Mouse (Mus musculus) frontal cortex, postnatal 36 days (tissue): Measurements from ENCODE around the gene Col25a1.

Experiments used
- DNase-seq, 2 experiments: peaks; one replicate each; pipeline ENCODE4 v3.0.0; 2022; ENCODE audit warnings: low spot score in 2 of 2

The Col25a1 gene

GRCm38 (mm10) chr3:130449864-130450263 lies 318.6 kb downstream of the Col25a1 start:
- DNase-seq, result no peak

DNA sequence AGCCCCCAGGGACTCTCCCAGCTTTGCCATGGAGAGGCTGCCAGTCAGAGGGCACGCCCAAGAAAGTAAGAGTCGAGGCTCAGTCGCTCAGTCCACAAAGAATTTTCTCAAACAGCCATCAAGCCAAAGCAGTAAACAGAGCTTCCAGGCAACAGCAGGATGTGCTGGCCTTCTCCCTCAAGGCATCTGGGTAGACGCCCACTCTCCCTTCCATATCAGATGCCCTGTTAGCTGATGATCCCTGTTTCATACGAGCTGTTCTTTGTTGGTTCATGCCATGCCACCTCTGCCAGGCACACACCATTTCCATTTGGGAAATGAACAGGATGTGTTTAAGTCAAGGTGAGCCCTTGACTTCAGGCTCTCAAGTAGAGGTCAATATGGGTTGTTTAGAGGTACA lies 334.1 kb downstream of the Col25a1 start:
- DNase-seq, result no peak

DNA sequence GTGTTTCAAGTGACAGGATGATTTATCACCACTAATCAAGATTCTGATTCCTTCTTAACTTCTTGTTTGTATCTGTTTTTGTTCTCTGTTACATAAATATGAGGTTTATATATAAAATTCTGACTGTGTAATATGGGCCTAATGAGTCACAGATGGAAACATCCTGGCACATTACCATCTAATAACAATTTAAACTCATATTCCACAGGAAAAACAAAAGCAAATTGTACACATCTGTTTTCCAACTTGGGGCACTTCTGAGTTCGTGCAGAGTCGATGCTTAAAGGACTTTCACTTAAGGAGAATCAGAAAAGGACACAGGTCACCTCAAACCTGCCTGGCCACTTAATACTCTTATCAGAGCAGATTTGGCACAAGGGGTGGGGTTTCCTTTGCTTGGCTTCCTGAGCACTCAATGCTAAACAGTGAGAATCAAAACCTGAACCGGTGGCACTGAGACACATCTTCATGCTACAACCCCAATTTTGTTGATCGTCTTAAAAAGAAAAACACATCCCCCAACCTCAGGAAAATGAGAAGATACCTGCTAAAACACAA lies 342.0 kb downstream of the Col25a1 start:
- DNase-seq, result no peak

DNA sequence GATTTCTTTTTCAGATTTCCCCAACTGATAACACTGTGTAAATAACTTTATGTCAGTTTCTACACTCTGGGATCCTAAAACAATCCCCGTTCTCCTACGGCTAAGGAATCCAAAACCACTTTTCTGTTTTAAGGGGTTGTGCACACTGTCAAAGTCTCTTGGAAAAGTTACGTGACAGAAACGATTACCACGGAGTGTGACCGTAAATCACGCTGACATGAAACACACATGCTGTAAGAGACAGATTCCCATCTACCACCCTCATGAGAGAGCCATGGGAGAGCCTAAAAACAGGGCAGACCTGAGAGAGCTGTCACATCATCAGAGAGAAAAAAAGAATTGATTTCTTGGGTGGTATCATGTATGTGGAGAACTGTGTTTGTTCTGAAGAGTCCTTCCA lies 342.7 kb downstream of the Col25a1 start:
- no peak for DNase-seq

- DNase-seq, result no peak
These were observed 351.2 kb downstream of the Col25a1 start for GRCm38 (mm10) chr3:130482513-130482912.

GRCm38 (mm10) chr3:130488839-130489238 lies 357.5 kb downstream of the Col25a1 start:
- DNase-seq, result no peak

- no peak for DNase-seq
These were observed 362.9 kb downstream of the Col25a1 start for GRCm38 (mm10) chr3:130494192-130494591.

DNA sequence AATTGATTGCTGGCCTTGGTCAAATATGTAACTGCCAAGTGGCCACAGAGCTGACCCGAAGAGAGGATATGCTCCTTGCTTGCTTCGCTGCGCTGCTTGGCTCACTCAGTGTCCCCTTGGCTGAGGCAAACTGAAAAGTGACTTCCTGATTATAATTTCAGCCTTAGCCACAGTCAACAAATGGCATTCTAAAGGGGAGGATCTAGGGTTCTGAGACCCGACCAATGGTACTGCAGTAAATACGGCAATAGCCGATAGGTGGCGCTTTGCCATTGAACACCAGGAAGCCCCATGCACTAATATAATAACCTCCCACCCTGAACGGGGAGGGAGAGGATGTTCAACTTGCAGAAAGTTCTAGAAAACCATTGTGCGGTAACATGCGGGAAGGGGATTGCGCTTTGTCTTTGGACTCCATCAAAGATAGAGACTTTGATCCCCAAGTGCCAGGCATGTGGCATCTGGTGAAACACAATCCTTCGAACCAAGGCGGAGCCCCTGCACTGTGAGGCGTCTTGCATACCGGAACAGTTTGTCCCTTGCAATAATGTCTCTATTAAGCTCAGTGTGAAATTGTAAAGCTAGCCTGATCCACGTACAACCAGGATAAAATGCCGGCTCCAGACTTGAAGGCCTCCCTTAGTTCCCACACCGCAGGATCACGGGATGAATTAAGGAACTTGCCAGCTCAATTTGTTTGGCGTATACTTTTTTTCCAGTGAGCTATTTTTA lies 363.5 kb downstream of the Col25a1 start:
- DNase-seq, result no peak

- DNase-seq, result no peak
These were observed 365.7 kb downstream of the Col25a1 start for GRCm38 (mm10) chr3:130497036-130497435.

- DNase-seq, result no peak
These were observed 370.4 kb downstream of the Col25a1 start for GRCm38 (mm10) chr3:130501713-130502112.

DNA sequence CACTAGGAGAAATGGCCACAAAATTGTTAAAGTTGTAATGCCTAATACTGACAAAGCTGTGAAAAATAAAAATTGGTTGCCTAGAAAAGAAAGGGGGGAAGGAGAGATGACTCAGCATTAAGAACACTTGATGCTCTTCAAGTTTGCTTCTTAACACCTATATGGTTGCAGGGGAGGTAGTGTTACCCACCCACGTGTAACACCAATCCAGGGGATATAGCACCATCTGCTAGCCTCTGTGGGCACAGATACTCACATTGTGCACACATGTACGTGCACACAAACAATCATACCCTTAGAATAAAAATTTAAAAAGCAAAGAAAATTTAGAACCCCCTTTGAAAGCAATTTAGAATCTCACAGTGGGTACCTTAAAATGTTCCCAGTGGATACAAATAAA lies 377.0 kb downstream of the Col25a1 start:
- peak; percentile 26 to 53 for DNase-seq

- DNase-seq, result no peak
These were observed 387.2 kb downstream of the Col25a1 start for GRCm38 (mm10) chr3:130518457-130518879.

- DNase-seq, result no peak
These were observed 390.7 kb downstream of the Col25a1 start for GRCm38 (mm10) chr3:130521834-130522476.

DNA sequence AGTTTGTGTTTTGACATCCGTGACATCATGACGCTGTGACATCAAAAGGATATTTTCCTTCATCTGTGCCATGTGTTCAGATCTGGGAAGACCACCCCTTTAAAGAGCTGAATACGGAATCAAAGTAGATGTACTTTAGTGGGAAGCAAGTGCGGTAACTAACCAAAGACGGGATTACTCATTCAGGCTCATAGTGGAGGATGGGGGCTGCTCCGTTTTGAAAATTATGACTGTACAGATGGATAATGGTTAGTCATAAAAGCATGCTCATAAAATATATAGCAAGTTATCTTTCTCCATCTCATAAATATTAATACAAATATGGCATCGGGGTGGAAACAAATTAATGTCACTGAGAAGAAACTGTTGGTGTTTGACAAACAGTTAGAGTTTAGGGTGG lies 391.7 kb downstream of the Col25a1 start:
- no peak for DNase-seq

DNA sequence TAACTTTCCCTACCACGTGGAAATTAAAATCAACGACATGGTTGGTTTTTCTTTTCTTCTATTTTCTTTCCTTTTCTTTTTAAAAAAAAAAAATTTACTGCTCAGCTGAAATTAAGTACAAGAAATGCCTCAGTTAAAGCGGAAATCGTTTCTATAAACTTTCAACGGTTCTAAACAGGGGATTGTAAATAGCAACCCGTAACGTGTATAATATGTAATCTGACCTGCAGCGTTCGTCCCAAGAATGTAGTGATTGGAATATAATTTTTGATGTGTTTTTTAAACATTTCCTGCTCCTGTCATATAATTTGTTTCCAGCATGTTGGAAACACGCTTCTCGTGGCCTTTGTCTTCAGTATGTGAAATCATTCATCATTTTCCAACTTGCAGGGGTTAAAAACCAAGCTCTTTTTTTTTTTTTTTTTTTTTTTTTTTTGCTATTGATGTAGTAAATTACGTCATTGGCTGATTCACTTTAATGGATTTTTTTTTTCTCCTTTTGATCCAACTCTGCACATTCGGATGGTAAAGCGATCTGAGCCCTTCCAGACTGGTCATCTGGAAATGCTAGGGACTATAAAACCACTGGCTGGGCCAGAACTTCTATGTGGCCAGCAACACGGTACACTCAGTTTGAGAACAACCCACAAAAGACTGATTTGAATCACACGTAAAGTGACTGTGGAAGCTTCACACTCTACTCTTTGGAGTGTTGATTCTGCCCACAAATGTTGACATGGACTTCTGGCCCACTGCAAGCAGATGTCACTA lies 393.3 kb downstream of the Col25a1 start:
- DNase-seq, result no peak

DNA sequence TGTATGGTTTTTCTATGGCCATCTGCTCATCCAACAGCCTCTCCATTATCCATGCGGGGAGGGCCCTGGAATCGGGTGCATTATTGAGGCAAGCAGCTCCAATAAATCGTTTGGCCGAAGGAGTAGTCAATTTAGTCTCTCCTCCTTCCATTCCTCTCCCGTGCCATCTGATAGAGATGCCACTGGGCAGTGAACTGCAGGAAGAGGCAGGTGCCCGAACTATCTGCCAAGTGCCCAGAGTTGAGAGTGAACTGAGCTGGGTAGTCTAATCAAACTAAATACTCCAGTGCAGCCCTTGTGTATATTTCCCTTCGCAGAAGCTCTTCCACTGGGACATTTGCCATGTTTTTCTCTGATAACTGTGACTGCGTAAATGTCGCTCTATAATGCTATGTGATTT lies 403.7 kb downstream of the Col25a1 start:
- no peak for DNase-seq

DNA sequence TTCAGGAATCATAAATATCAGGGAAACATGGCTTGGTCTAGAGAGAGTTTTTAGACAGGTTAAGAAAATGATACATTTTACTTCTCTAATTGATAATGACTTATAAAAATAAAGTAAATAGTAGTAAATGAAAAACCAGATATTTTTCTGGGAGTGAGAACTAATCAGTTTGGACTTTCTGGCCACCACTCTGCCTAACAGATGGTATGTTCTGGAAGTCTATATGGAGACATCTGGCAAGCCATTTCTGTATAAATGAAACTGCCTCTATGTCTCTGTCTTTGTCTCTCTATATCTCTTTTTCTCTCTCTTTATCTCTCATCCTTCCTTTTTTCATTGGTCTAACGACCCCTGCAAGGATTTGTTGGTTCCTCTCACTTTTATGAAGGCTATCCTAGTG lies 410.2 kb downstream of the Col25a1 start:
- no peak for DNase-seq

GRCm38 (mm10) chr3:130545995-130546394 lies 414.7 kb downstream of the Col25a1 start:
- no peak for DNase-seq

DNA sequence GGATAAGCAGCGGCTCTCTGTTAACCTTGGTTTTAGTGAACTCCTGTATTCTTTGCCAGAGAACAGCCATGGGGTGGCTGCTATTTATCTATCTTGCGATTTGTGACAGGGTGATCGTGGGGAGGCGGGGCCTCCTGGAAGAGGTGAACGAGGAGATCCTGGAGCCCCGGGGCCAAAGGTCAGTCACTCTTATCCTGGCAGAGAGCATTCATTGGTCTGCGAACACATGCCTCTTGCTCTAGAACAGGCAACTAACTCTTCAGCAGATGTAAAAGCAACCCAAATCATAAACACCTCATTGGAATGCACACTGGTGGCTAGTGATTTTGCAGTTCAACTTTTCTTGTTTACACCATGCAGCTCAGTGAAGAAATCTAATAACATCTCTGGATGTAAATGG lies 417.8 kb downstream of the Col25a1 start:
- DNase-seq, result no peak

- DNase-seq, result no peak
These were observed 425.0 kb downstream of the Col25a1 start for GRCm38 (mm10) chr3:130556263-130556662.

GRCm38 (mm10) chr3:130565586-130565985 lies 434.3 kb downstream of the Col25a1 start:
- no peak for DNase-seq

DNA sequence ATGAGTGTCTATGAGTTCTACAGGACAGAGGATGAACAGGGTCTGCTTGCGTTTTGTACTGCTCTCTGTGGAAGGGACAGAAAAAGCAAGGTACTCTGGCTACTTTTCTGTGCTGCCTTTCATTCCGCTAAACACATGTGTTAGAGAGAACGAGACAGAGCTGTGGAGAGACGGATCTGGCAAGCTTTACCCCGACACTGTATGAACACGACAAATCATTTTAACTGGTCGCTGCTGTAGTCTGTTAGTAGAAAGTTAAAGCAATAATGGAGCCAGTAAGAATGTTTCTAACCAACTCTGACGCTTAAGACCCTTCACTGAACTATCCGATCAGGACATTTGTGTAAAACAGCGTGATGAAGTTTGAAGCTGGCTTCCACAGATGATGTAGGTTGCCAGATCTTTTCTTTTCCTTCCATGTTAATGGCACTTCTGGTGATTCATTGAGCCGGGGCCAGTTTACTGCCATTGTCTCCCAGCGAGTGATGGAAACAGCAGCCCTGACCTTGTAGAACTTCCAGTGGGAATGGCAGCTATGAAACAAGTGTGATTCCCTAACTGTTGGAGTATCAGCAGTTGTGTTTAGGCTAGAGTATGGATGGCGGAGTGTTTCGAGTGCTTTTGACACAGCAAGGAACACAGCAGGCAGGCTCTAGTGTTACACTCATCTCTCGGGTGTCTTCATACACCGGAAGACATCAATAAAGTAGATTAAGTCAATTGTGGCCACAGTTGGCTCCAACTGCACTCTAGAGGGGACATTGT lies 437.2 kb downstream of the Col25a1 start:
- no peak for DNase-seq
